8 mouse cellular contexts compared by ENCODE assay signal in genomic region chr12:70111367-70112089, GRCm38 (mm10). TPM values are rescaled to one million over a fixed set of nuclear protein-coding genes. Genes with fewer than 3 reads are reported as not detected.
DNase-seq lines count a peak whose midpoint lies in the region; ATAC-seq and TF ChIP-seq lines count a peak whose summit lies in the region.

No protein-coding gene starts in this region.

- no peak for TF ChIP-seq CTCF in midbrain, postnatal 0 days (IDR thresholded peaks at IDR 0.05)

- H3K4me1 ChIP-seq in embryonic facial prominence, embryonic 11.5 days (ENCODE audit: control insufficient read depth, insufficient read depth, low read length): peaks cover 3% of the 10 kb centered on the region; the same call in 1 of the 2 replicates
- peaks cover 2% of the 10 kb centered on the region; the same call in 1 of the 2 replicates for H3K4me1 ChIP-seq in midbrain, postnatal 0 days (ENCODE audit: insufficient read depth, low read length)

- no peaks in the 10 kb centered on the region; the same call in 1 of the 2 replicates for H3K27me3 ChIP-seq in embryonic facial prominence, embryonic 11.5 days (ENCODE audit: control insufficient read depth, insufficient read depth, low read length)
- 0 out of 2 replicates have a peak, but pooled peaks cover 2% of the 10 kb centered on the region for H3K27me3 ChIP-seq in midbrain, postnatal 0 days (ENCODE audit: insufficient read depth, low read length)

- peak overlapping the region; percentile 70 for H3K27ac ChIP-seq in embryonic facial prominence, embryonic 11.5 days (replicated peaks; ENCODE audit: low read depth, low read length)
- peak overlapping the region; percentile 86 for H3K27ac ChIP-seq in midbrain, postnatal 0 days (ENCODE audit: low read depth, low read length)

- DNase-seq in 3T3-L1 (ENCODE audit: low read depth, low spot score) (peak; percentile 58), liver (peak; percentile 77)
- DNase-seq in adrenal gland, postnatal 25 days: peak; percentile 84
- DNase-seq in embryonic facial prominence, embryonic 11.5 days (ENCODE audit: low spot score): peak; percentile 74
- DNase-seq in heart, adult 11 months: peak; percentile 99
- DNase-seq in kidney, adult 11 months: peak; percentile 59
- peak; percentile 78 for DNase-seq in midbrain, postnatal 0 days (ENCODE audit: low spot score)
- DNase-seq in spleen, postnatal 14 days (ENCODE audit: low spot score in 2 of 2): peak; percentile 49 to 65

- peak; percentile 83 for ATAC-seq in embryonic facial prominence, embryonic 11.5 days (replicated peaks; ENCODE audit: insufficient number of reproducible peaks, low FRiP score, low TSS enrichment, low read depth)
- ATAC-seq in midbrain, postnatal 0 days (ENCODE audit: low FRiP score): peak; percentile 83

- H3K36me3 ChIP-seq in embryonic facial prominence, embryonic 11.5 days (replicated peaks; ENCODE audit: control insufficient read depth, insufficient read depth, low read depth, low read length): no peaks in the 10 kb centered on the region
- H3K36me3 ChIP-seq in midbrain, postnatal 0 days (ENCODE audit: insufficient read depth, low read length): no peaks in the 10 kb centered on the region

- H3K4me2 ChIP-seq in embryonic facial prominence, embryonic 11.5 days (ENCODE audit: low read depth, low read length): peak overlapping the region; percentile 96
- peak overlapping the region; percentile 79 for H3K4me2 ChIP-seq in midbrain, postnatal 0 days (ENCODE audit: low read depth, low read length, poor library complexity, severe bottlenecking)

- H3K9me3 ChIP-seq in embryonic facial prominence, embryonic 11.5 days (replicated peaks; ENCODE audit: control insufficient read depth, low read length): no peaks in the 10 kb centered on the region
- H3K9me3 ChIP-seq in midbrain, postnatal 0 days (ENCODE audit: low read length): no peaks in the 10 kb centered on the region

- H3K4me3 ChIP-seq in embryonic facial prominence, embryonic 11.5 days (ENCODE audit: low read depth, low read length): peak overlapping the region; percentile 83
- H3K4me3 ChIP-seq in midbrain, postnatal 0 days (ENCODE audit: low read depth, low read length): peak overlapping the region; percentile 90

- H3K9ac ChIP-seq in embryonic facial prominence, embryonic 11.5 days (replicated peaks; ENCODE audit: low read length): peak overlapping the region; percentile 92
- H3K9ac ChIP-seq in midbrain, postnatal 0 days (replicated peaks; ENCODE audit: low read length, poor library complexity, severe bottlenecking): peak overlapping the region; percentile 93

- under 1% methylated on average over 88 of the region's 101 CpGs for WGBS in embryonic facial prominence, embryonic 11.5 days
- WGBS in midbrain, postnatal 0 days: under 1% methylated on average over 84 of the region's 101 CpGs

RNA-seq across cellular contexts. Expression of gene Nin, which starts 2.0 kb away (rescaled TPM):
- total RNA-seq in adrenal gland, postnatal 25 days (2021): 30.8 and 42.1 TPM in 2 replicates
- polyA plus RNA-seq in embryonic facial prominence, embryonic 11.5 days (2014; fragmentation: Nextera tagmentation; extraction: Ambion mirVana): 10.2 and 10.3 TPM in 2 replicates
- 25.0 and 25.8 TPM in 2 replicates for total RNA-seq in midbrain, postnatal 0 days (2014; rRNA removed)
- polyA plus RNA-seq in midbrain, postnatal 0 days (2015; fragmentation: Nextera tagmentation; extraction: Ambion mirVana): 4.9 and 7.9 TPM in 2 replicates

RNA-seq across cellular contexts. Expression of gene Abhd12b, which starts 42.4 kb away (rescaled TPM):
- not detected in 2 replicates for total RNA-seq in adrenal gland, postnatal 25 days (2021)
- polyA plus RNA-seq in embryonic facial prominence, embryonic 11.5 days (2014; fragmentation: Nextera tagmentation; extraction: Ambion mirVana): 0.32 TPM in 1 of 2 replicates, not detected in the other
- not detected in 2 replicates for total RNA-seq in midbrain, postnatal 0 days (2014; rRNA removed)
- 0.15 and 0.19 TPM in 2 replicates for polyA plus RNA-seq in midbrain, postnatal 0 days (2015; fragmentation: Nextera tagmentation; extraction: Ambion mirVana)

Comparison
In these comparisons a context has a peak if more than half of its experiments do, and no peak if none do; other contexts are left out.
1. Peak in every context shown above with its lines: DNase-seq, ATAC-seq, H3K4me3 ChIP-seq and H3K27ac ChIP-seq.